In genomic region chr3:126293645-126294044, GRCm38 (mm10) we compare ENCODE assay signal across 19 mouse cellular contexts.
"Had no signal": no experiment of that assay in that cellular context is flagged by ENCODE, and none has a peak within 500 bp of the region (broad histone marks: within the 10 kb centered on the region; RNA-seq: fewer than 3 reads in every experiment).

No protein-coding gene starts in this region.

- H3K27me3 ChIP-seq: midbrain, embryonic 12.5 days; neural tube, embryonic 13.5 days; neural tube, embryonic 15.5 days had no signal

- ATAC-seq: midbrain, embryonic 16.5 days had no signal

- H3K9me3 ChIP-seq: midbrain, embryonic 10.5 days; midbrain, embryonic 12.5 days; neural tube, embryonic 13.5 days; neural tube, embryonic 15.5 days had no signal

- H3K4me1 ChIP-seq: midbrain, embryonic 10.5 days; midbrain, embryonic 12.5 days; neural tube, embryonic 13.5 days; neural tube, embryonic 15.5 days had no signal

- H3K36me3 ChIP-seq: midbrain, embryonic 10.5 days; midbrain, embryonic 12.5 days; neural tube, embryonic 13.5 days; neural tube, embryonic 15.5 days had no signal

- H3K27ac ChIP-seq: midbrain, embryonic 10.5 days; midbrain, embryonic 12.5 days; neural tube, embryonic 13.5 days; neural tube, embryonic 15.5 days had no signal

- H3K4me2 ChIP-seq: lung, embryonic 14.5 days; midbrain, embryonic 12.5 days; neural tube, embryonic 13.5 days; neural tube, embryonic 15.5 days had no signal

- H3K4me3 ChIP-seq: midbrain, embryonic 10.5 days; midbrain, embryonic 12.5 days; myocyte; neural tube, embryonic 13.5 days; neural tube, embryonic 15.5 days had no signal

- DNase-seq: lung, adult 18-20 months; lung, embryonic 14.5 days; lung, postnatal 10 days; lung, postnatal 4 days; midbrain, embryonic 14.5 days; retina, postnatal 1 day; right cerebral cortex, adult 18-20 months; right cerebral cortex, postnatal 25 days; right cerebral cortex, postnatal 4 days; spleen, adult 18-20 months; thymus, adult 18-20 months; thymus, postnatal 14 days; thymus, postnatal 36 days had no signal

- H3K9ac ChIP-seq: lung, embryonic 14.5 days; midbrain, embryonic 12.5 days; neural tube, embryonic 13.5 days; neural tube, embryonic 15.5 days had no signal
